Mouse (Mus musculus) embryonic facial prominence, embryonic 12.5 days (tissue): ENCODE results near the gene Slc12a8. TPM values are rescaled to one million over a fixed set of nuclear protein-coding genes. Genes with fewer than 3 reads are reported as not detected.
A peak's percentile ranks its signal among the peaks of the same experiment; 100 is the strongest.
"Not testable (repeated sequence)": the region's sequence is repeated elsewhere in the genome, so short reads cannot be mapped to it uniquely, and the experiment has no call there.

Source experiments
- ATAC-seq: fragments of 200-750 bp; cut with Nextera tagmentation; 2 replicates; pipeline ENCODE4 v1.8.0; 2017; ENCODE audit not compliant: insufficient number of reproducible peaks, insufficient read depth, low FRiP score, low TSS enrichment
- H3K27ac ChIP-seq: fragments of 300-500 bp; sonication (generic); 2 replicates; pipeline ENCODE4 v1.5.1; 2016; ENCODE audit warnings: mild to moderate bottlenecking
- H3K27me3 ChIP-seq: fragments of 300-500 bp; sonication (generic); 2 replicates; pipeline ENCODE4 v1.6.1; 2016; ENCODE audit warnings: mild to moderate bottlenecking, moderate library complexity
- H3K36me3 ChIP-seq: fragments of 300-500 bp; sonication (generic); 2 replicates; pipeline ENCODE4 v1.6.1; 2016; ENCODE audit warnings: mild to moderate bottlenecking
- H3K4me1 ChIP-seq: fragments of 300-500 bp; sonication (generic); 2 replicates; pipeline ENCODE4 v1.6.1; 2016
- H3K4me2 ChIP-seq: fragments of 300-500 bp; sonication (generic); replicated peaks from 2 replicates; pipeline ENCODE4 v1.6.1; 2016; ENCODE audit warnings: mild to moderate bottlenecking, moderate library complexity
- H3K4me3 ChIP-seq: fragments of 300-500 bp; sonication (generic); 2 replicates; pipeline ENCODE4 v1.5.1; 2016; ENCODE audit warnings: mild to moderate bottlenecking
- H3K9ac ChIP-seq: fragments of 300-500 bp; sonication (generic); 2 replicates; pipeline ENCODE4 v1.6.1; 2016; ENCODE audit warnings: mild to moderate bottlenecking, moderate library complexity
- H3K9me3 ChIP-seq: fragments of 300-500 bp; sonication (generic); 2 replicates; pipeline ENCODE4 v1.6.1; 2016; ENCODE audit warnings: mild to moderate bottlenecking, moderate library complexity
- WGBS: fragments of 180-500 bp; shearing (Covaris S2); methylation state at CpG from one replicate; pipeline ENCODE4 v1.1.7; 2016; 5-methylcytosine and 5-hydroxymethylcytosine counted together
- polyA plus RNA-seq: library from polyadenylated mRNA; unstranded; fragments of >200 nt; fragmentation: Nextera tagmentation; extraction: Ambion mirVana; gene quantifications from 2 replicates; pipeline ENCODE4 v1.2.1, GENCODE M21; 2016

The Slc12a8 gene
- polyA plus RNA-seq = 0.46 and 0.65 TPM in 2 replicates

- Histone ChIP-seq H3K36me3 (no peaks in the 10 kb centered on the region), H3K4me2 (peak within 1 kb of the TSS; percentile 73), H3K4me1 (peaks cover 12% of the 10 kb centered on the region), H3K9me3 (no peaks in the 10 kb centered on the region), H3K9ac (peak within 1 kb of the TSS; percentile 38), H3K4me3 (peak within 1 kb of the TSS; percentile 37), H3K27ac (no peak within 1 kb of the TSS), H3K27me3 (0 out of 2 replicates have a peak, but pooled peaks cover 7% of the 10 kb centered on the region)
- 0 out of 2 replicates have a peak, but pooled peaks have one; percentile 22 for ATAC-seq
- WGBS = 3% methylated on average over 27 of the region's 27 CpGs
Observed at GRCm38 (mm10) chr16:33516807-33517565, at the start of gene Slc12a8. TSS of gene Slc12a8 (plus strand) at chr16:33517328.

GRCm38 (mm10) chr16:33467451-33467850 is 49.7 kb upstream of the Slc12a8 start:
- WGBS = 50% methylated on average over 6 of the region's 6 CpGs
- Histone ChIP-seq H3K4me1 (peaks cover 13% of the 10 kb centered on the region), H3K9ac (no peak overlapping the region), H3K9me3 (no peaks in the 10 kb centered on the region), H3K4me2 (no peak overlapping the region), H3K27ac (no peak overlapping the region), H3K36me3 (peaks cover 11% of the 10 kb centered on the region), H3K27me3 (no peaks in the 10 kb centered on the region), H3K4me3 (no peak overlapping the region)
- ATAC-seq = no peak

- Histone ChIP-seq H3K27ac (no peak overlapping the region), H3K36me3 (peaks cover 17% of the 10 kb centered on the region), H3K9ac (no peak overlapping the region), H3K27me3 (no peaks in the 10 kb centered on the region), H3K4me2 (no peak overlapping the region), H3K4me3 (no peak overlapping the region), H3K4me1 (peaks cover 9% of the 10 kb centered on the region), H3K9me3 (no peaks in the 10 kb centered on the region)
- ATAC-seq = no peak
Observed at GRCm38 (mm10) chr16:33469973-33470372, 47.2 kb upstream of the Slc12a8 start.

- no peak overlapping the region for H3K9ac ChIP-seq
- H3K36me3 ChIP-seq = peaks cover 39% of the 10 kb centered on the region
- no peak overlapping the region for H3K4me2 ChIP-seq
- peaks cover 6% of the 10 kb centered on the region; the same call in 1 of the 2 replicates for H3K4me1 ChIP-seq
- H3K9me3 ChIP-seq = no peaks in the 10 kb centered on the region
- no peak overlapping the region for H3K27ac ChIP-seq
- no peaks in the 10 kb centered on the region for H3K27me3 ChIP-seq
- WGBS = 97% methylated on average over 6 of the region's 6 CpGs
- no peak overlapping the region for H3K4me3 ChIP-seq
- ATAC-seq = no peak
Observed at GRCm38 (mm10) chr16:33474381-33474780, 42.7 kb upstream of the Slc12a8 start.

- peaks cover 29% of the 10 kb centered on the region for H3K36me3 ChIP-seq
Observed at GRCm38 (mm10) chr16:33479926-33480325, 37.2 kb upstream of the Slc12a8 start.

GRCm38 (mm10) chr16:33481148-33481547 is 36.0 kb upstream of the Slc12a8 start:
- Histone ChIP-seq H3K4me3 (no peak overlapping the region), H3K27me3 (no peaks in the 10 kb centered on the region), H3K4me1 (no peaks in the 10 kb centered on the region), H3K9me3 (no peaks in the 10 kb centered on the region), H3K36me3 (peaks cover 24% of the 10 kb centered on the region), H3K27ac (no peak overlapping the region), H3K9ac (no peak overlapping the region), H3K4me2 (no peak overlapping the region)
- 97% methylated on average over 2 of the region's 2 CpGs for WGBS
- no peak for ATAC-seq

More at GRCm38 (mm10) chr16:33479926-33480325, 37.2 kb upstream of the Slc12a8 start:
- no peak overlapping the region for H3K4me3 ChIP-seq
- H3K9ac ChIP-seq = no peak overlapping the region
- no peaks in the 10 kb centered on the region for H3K4me1 ChIP-seq
- no peaks in the 10 kb centered on the region for H3K27me3 ChIP-seq
- ATAC-seq = no peak
- H3K4me2 ChIP-seq = no peak overlapping the region
- no peak overlapping the region for H3K27ac ChIP-seq
- H3K9me3 ChIP-seq = no peaks in the 10 kb centered on the region

- no peak overlapping the region for H3K4me2 ChIP-seq
- no peaks in the 10 kb centered on the region for H3K4me1 ChIP-seq
- no peaks in the 10 kb centered on the region for H3K9me3 ChIP-seq
- no peak overlapping the region for H3K9ac ChIP-seq
- H3K36me3 ChIP-seq = peaks cover 17% of the 10 kb centered on the region
- ATAC-seq = no peak
- no peak overlapping the region for H3K27ac ChIP-seq
- H3K4me3 ChIP-seq = no peak overlapping the region
- H3K27me3 ChIP-seq = no peaks in the 10 kb centered on the region
- WGBS = 93% methylated on average over 3 of the region's 3 CpGs
Observed at GRCm38 (mm10) chr16:33482309-33482708, 34.8 kb upstream of the Slc12a8 start.

- Histone ChIP-seq H3K4me3 (no peak overlapping the region), H3K4me1 (no peaks in the 10 kb centered on the region), H3K27me3 (no peaks in the 10 kb centered on the region), H3K9me3 (no peaks in the 10 kb centered on the region), H3K9ac (no peak overlapping the region), H3K36me3 (peaks cover 16% of the 10 kb centered on the region; the same call in 1 of the 2 replicates), H3K27ac (no peak overlapping the region), H3K4me2 (no peak overlapping the region)
- 92% methylated on average over 4 of the region's 4 CpGs for whole genome bisulfite sequencing
- no peak for ATAC-seq
Observed at GRCm38 (mm10) chr16:33487709-33488108, 29.4 kb upstream of the Slc12a8 start.

- Histone ChIP-seq H3K9me3 (no peaks in the 10 kb centered on the region), H3K36me3 (peaks cover 28% of the 10 kb centered on the region), H3K4me2 (no peak overlapping the region), H3K9ac (no peak overlapping the region), H3K4me1 (no peaks in the 10 kb centered on the region), H3K27me3 (no peaks in the 10 kb centered on the region), H3K4me3 (no peak overlapping the region), H3K27ac (no peak overlapping the region)
- ATAC-seq = no peak
- 94% methylated on average over 4 of the region's 4 CpGs for WGBS
Observed at GRCm38 (mm10) chr16:33494374-33494773, 22.8 kb upstream of the Slc12a8 start.

- 0 out of 2 replicates have a peak, but pooled peaks cover 7% of the 10 kb centered on the region for H3K36me3 ChIP-seq
- 90% methylated on average over 4 of the region's 4 CpGs for WGBS
- no peaks in the 10 kb centered on the region for H3K4me1 ChIP-seq
- no peaks in the 10 kb centered on the region for H3K9me3 ChIP-seq
- no peak for ATAC-seq
- H3K27me3 ChIP-seq = no peaks in the 10 kb centered on the region
- no peak overlapping the region for H3K9ac ChIP-seq
- no peak overlapping the region for H3K4me2 ChIP-seq
- no peak overlapping the region for H3K4me3 ChIP-seq
- no peak overlapping the region for H3K27ac ChIP-seq
Observed at GRCm38 (mm10) chr16:33508082-33508481, 9.0 kb upstream of the Slc12a8 start.

GRCm38 (mm10) chr16:33509231-33509630 is 7.9 kb upstream of the Slc12a8 start:
- not testable (repeated sequence) for H3K4me2 ChIP-seq, H3K9me3 ChIP-seq, ATAC-seq, H3K4me1 ChIP-seq, H3K27ac ChIP-seq, H3K4me3 ChIP-seq, H3K36me3 ChIP-seq, H3K9ac ChIP-seq, H3K27me3 ChIP-seq
- 86% methylated on average over 2 of the region's 2 CpGs for WGBS

GRCm38 (mm10) chr16:33510856-33511255 is 6.3 kb upstream of the Slc12a8 start:
- not testable (repeated sequence) for H3K27me3 ChIP-seq, H3K36me3 ChIP-seq, H3K4me2 ChIP-seq, H3K9me3 ChIP-seq, H3K9ac ChIP-seq, H3K4me1 ChIP-seq, ATAC-seq, H3K4me3 ChIP-seq, H3K27ac ChIP-seq
- WGBS = 86% methylated on average over 4 of the region's 4 CpGs
